Mouse (Mus musculus) stomach, postnatal 0 days (tissue): Measurements from ENCODE around the gene Gpm6b. TPM values are rescaled to one million over a fixed set of nuclear protein-coding genes. Genes with fewer than 3 reads are reported as not detected.

Source experiments
- ATAC-seq: fragments of 200-750 bp; cut with Nextera tagmentation; 2 replicates; pipeline ENCODE4 v1.8.0; 2017; ENCODE audit not compliant: low FRiP score, low TSS enrichment
- DNase-seq: peaks from one replicate; pipeline ENCODE4 v3.0.0-alpha.2; 2016; ENCODE audit warnings: low spot score
- H3K27ac ChIP-seq: fragments of 300-500 bp; sonication (generic); replicated peaks from 2 replicates; pipeline ENCODE4 v1.5.1; 2014; ENCODE audit warnings: mild to moderate bottlenecking, control low read depth
- H3K27me3 ChIP-seq: fragments of 300-500 bp; sonication (generic); 2 replicates; pipeline ENCODE4 v1.6.1; 2014; ENCODE audit warnings: low read length; ENCODE audit not compliant: control insufficient read depth, insufficient read depth
- H3K36me3 ChIP-seq: fragments of 300-500 bp; sonication (generic); 2 replicates; pipeline ENCODE4 v1.6.1; 2014; ENCODE audit warnings: low read length, mixed read lengths; ENCODE audit not compliant: control insufficient read depth, insufficient read depth
- H3K4me1 ChIP-seq: fragments of 300-500 bp; sonication (generic); replicated peaks from 2 replicates; pipeline ENCODE4 v1.6.1; 2014; ENCODE audit warnings: antibody characterized with exemption; ENCODE audit not compliant: control insufficient read depth, insufficient read depth
- H3K4me2 ChIP-seq: fragments of 300-500 bp; sonication (generic); replicated peaks from 2 replicates; pipeline ENCODE4 v1.6.1; 2014; ENCODE audit warnings: low read depth, mild to moderate bottlenecking, control low read depth, moderate library complexity
- H3K4me3 ChIP-seq: fragments of 300-500 bp; sonication (generic); 2 replicates; pipeline ENCODE4 v1.5.1; 2014; ENCODE audit warnings: low read depth, low read length, control low read depth
- H3K9ac ChIP-seq: fragments of 300-500 bp; sonication (generic); 2 replicates; pipeline ENCODE4 v1.6.1; 2014; ENCODE audit warnings: mild to moderate bottlenecking, low read length, control low read depth, mixed read lengths
- H3K9me3 ChIP-seq: fragments of 300-500 bp; sonication (generic); 2 replicates; pipeline ENCODE4 v1.6.1; 2016; ENCODE audit warnings: low read length; ENCODE audit not compliant: control insufficient read depth
- CTCF ChIP-seq: IDR thresholded peaks from 2 replicates; pipeline ENCODE4 v1.5.1; 2016; ENCODE audit warnings: antibody characterized with exemption, low read depth, mild to moderate bottlenecking, moderate library complexity
- EP300 ChIP-seq: optimal IDR thresholded peaks from 2 replicates; pipeline ENCODE3; 2016; ENCODE audit warnings: antibody characterized with exemption
- WGBS: fragments of 180-500 bp; shearing (Covaris S2); extraction: QIAGEN DNeasy Blood & Tissue Kit; methylation state at CpG from one replicate; pipeline ENCODE4 v1.1.7; 2014; 5-methylcytosine and 5-hydroxymethylcytosine counted together
- polyA plus RNA-seq: library from polyadenylated mRNA; unstranded; fragments of >200 nt; fragmentation: Nextera tagmentation; extraction: Ambion mirVana; gene quantifications from 2 replicates; pipeline ENCODE4 v1.2.1, GENCODE M21; 2015

Gene Gpm6b
- 19.6 and 21.9 TPM in 2 replicates for polyA plus RNA-seq

DNA sequence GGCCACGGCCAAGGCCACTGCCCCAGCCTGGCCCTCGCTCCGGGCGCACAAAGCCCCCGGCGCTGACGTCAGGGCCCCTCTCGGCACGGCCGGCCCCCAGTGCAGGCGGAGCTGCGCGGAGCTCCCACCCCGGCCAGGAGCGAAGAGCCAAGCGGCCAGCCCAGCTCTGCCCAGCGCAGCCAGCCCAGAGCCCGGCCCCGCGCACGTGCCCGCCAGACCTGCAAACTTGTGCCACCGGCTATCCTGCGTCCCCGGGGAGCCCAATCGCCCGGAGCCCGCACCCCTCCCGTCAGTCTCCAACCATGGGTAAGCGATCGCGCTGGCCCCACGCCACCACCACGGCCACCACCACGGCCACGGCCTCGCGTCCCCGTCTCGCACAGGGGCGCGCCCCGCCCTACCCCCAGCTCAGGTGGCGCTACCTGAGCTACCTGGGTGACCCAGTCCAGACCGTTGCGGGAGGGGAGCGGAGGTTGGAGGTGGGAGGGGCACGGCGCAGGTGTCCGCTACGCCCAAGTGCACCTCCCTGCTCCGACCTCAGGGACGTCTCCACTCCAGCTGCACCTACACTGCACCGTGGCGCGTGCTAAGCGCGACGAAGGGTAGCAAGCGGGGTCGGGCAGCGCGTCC is at the start of gene Gpm6b:
Gpm6b (plus strand) TSS at position 81 of the 630 bp plus-strand sequence.
- Histone ChIP-seq H3K4me2 (peak within 1 kb of the TSS; percentile 84), H3K27me3 (no peaks in the 10 kb centered on the region), H3K4me3 (peak within 1 kb of the TSS; percentile 50), H3K4me1 (no peaks in the 10 kb centered on the region), H3K36me3 (no peaks in the 10 kb centered on the region), H3K9me3 (no peaks in the 10 kb centered on the region), H3K9ac (peak within 1 kb of the TSS; percentile 51), H3K27ac (no peak within 1 kb of the TSS)
- no peak for TF ChIP-seq EP300
- no peak for TF ChIP-seq CTCF
- 17% methylated on average over 44 of the region's 63 CpGs for WGBS
- ATAC-seq (peak; percentile 91), DNase-seq (peak; percentile 62)

DNA sequence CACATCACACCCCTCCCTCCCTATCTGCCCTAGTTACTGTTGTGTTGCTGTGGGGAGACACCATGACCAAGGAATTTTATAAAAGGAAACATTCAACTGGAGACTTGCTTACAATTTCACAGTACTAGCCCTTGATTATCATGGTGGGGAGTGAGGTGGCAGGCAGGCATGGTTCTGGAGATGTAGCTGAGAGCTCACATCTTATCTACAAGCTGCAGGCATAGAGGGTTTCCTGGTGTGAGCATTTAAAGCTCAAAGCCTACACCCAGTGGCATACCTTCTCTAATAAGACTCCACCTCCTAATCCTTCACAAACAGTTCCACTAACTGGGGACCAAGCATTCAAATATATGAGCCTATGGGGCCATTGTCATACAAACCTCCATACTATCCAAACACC is 42.4 kb upstream of the Gpm6b start:
- ATAC-seq (no peak), DNase-seq (no peak)
- Histone ChIP-seq H3K4me1 (no peaks in the 10 kb centered on the region), H3K9me3 (no peaks in the 10 kb centered on the region), H3K9ac (no peak overlapping the region), H3K4me3 (no peak overlapping the region), H3K36me3 (no peaks in the 10 kb centered on the region), H3K27me3 (no peaks in the 10 kb centered on the region), H3K4me2 (no peak overlapping the region), H3K27ac (no peak overlapping the region)
- no peak for TF ChIP-seq EP300
- TF ChIP-seq CTCF, result no peak

DNA sequence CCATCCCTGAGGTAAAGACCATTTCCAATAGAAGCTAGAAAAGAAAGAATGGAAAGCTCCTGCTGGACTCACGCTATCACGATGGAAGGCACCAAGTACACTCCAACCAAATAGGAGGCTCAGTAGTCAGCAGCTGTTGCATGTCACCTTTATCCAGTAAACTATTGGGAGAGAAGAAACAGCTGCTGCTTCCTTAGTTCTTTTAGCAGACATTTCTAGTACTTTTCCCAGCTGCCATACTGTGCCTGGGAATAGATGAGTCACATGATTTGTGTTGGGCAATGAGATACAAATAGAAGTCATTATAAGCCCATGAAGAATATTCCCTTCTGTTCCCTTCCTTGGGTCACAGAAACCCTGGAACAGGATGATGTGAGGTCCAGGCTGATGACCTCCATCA is 40.4 kb upstream of the Gpm6b start:
- 0 out of 2 replicates have a peak, but pooled peaks have one; percentile 42 for ATAC-seq
- WGBS, result 70% methylated on average over 2 of the region's 2 CpGs
- DNase-seq, result no peak

DNA sequence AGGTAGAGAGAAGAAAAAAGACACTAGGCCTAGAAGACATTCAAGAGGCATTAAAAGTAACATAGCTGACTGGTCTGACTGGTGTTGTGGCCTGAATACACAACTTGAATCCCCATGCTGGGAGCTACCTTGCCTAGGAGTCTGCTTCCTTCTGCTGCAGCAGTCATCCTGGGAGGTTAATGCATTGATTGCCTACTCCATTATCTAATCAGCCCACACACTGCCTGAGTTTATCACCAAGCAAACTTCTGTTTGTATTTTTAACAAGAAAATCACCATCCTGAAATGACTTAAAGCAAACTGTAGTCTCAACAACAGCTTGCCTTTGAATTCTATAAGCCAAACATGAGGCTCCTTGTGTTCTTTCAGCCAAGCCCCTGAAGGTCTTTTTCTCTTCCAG is 38.9 kb upstream of the Gpm6b start:
- no peak overlapping the region for H3K4me2 ChIP-seq
- H3K36me3 ChIP-seq, result no peaks in the 10 kb centered on the region
- no peaks in the 10 kb centered on the region for H3K9me3 ChIP-seq
- no peak overlapping the region for H3K27ac ChIP-seq
- no peak overlapping the region for H3K9ac ChIP-seq
- no peaks in the 10 kb centered on the region for H3K27me3 ChIP-seq
- H3K4me3 ChIP-seq, result no peak overlapping the region
- H3K4me1 ChIP-seq, result no peaks in the 10 kb centered on the region
- TF ChIP-seq EP300, result no peak
- TF ChIP-seq CTCF, result no peak
- DNase-seq (no peak), ATAC-seq (no peak)

More for the DNA sequence above, 40.4 kb upstream of the Gpm6b start:
- no peaks in the 10 kb centered on the region for H3K9me3 ChIP-seq
- H3K27ac ChIP-seq, result no peak overlapping the region
- H3K9ac ChIP-seq, result no peak overlapping the region
- no peaks in the 10 kb centered on the region for H3K27me3 ChIP-seq
- no peaks in the 10 kb centered on the region for H3K36me3 ChIP-seq
- no peak overlapping the region for H3K4me3 ChIP-seq
- H3K4me2 ChIP-seq, result no peak overlapping the region
- TF ChIP-seq EP300, result no peak
- TF ChIP-seq CTCF, result no peak
- H3K4me1 ChIP-seq, result no peaks in the 10 kb centered on the region

DNA sequence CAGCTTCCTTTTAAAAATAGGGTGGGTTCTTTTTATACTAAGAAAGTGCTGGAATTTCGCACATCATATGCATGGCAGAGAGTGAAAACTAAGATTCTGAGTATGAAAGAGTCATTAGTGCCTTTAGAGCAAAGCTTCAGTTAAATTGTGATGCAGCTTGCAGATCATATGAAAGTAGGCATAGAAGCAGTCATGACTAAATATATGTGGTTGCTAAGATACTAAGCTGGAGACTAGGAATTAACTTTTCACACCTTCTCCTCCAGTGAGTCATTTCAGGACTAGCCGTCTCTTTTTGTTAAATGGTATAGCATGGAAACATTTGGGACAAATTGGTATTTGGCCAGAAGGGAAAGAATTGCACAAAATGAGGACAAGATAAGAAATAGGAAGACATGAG is 24.1 kb upstream of the Gpm6b start:
- Histone ChIP-seq H3K4me2 (no peak overlapping the region), H3K27me3 (no peaks in the 10 kb centered on the region), H3K27ac (no peak overlapping the region), H3K9me3 (no peaks in the 10 kb centered on the region), H3K36me3 (no peaks in the 10 kb centered on the region), H3K9ac (no peak overlapping the region), H3K4me3 (no peak overlapping the region), H3K4me1 (no peaks in the 10 kb centered on the region)
- DNase-seq (no peak), ATAC-seq (no peak)
- TF ChIP-seq EP300, result no peak
- WGBS, result 68% methylated on average over 2 of the region's 2 CpGs

DNA sequence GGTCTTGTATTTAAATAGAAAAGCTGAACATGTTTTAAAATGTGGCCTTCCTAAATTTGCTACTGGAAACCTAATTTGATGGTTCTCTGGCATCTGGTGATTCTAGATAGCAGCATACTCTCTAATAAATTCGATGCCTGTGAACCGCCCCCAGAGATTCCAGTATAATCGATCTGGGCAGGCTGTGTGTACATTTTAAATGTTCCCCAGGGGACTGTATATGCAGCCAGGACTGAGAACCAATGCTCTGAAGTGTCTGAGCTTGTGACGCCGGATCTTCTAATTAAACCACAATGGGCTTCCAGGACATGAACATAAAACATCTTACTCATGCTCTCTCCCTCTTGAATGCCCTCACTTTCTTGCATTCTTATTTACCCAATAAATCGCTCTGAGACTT is 22.5 kb upstream of the Gpm6b start:
- ATAC-seq, result no peak
- Histone ChIP-seq H3K4me3 (no peak overlapping the region), H3K36me3 (no peaks in the 10 kb centered on the region), H3K27me3 (no peaks in the 10 kb centered on the region), H3K9me3 (no peaks in the 10 kb centered on the region), H3K9ac (no peak overlapping the region), H3K4me1 (no peaks in the 10 kb centered on the region), H3K4me2 (no peak overlapping the region), H3K27ac (no peak overlapping the region)
- no peak for DNase-seq
- no peak for TF ChIP-seq EP300
- TF ChIP-seq CTCF, result no peak
- 77% methylated on average over 6 of the region's 6 CpGs for WGBS
